Mouse (Mus musculus) heart, adult 18-20 months (tissue): ENCODE data around the gene Hoxa6. TPM values are rescaled to one million over a fixed set of nuclear protein-coding genes. Genes with fewer than 3 reads are reported as not detected.

Experiments
- DNase-seq, 2 experiments: peaks; one replicate each; pipeline ENCODE4 v3.0.0; 2021 to 2022; ENCODE audit warnings: mixed read lengths in 1 of 2
- total RNA-seq, 2 experiments: library from RNA; stranded (reverse); gene quantifications; 2 replicates each; pipeline ENCODE4 v1.2.3; 2021

The Hoxa6 gene
- total RNA-seq, 2 experiments from 2014 or later: not detected

DNA sequence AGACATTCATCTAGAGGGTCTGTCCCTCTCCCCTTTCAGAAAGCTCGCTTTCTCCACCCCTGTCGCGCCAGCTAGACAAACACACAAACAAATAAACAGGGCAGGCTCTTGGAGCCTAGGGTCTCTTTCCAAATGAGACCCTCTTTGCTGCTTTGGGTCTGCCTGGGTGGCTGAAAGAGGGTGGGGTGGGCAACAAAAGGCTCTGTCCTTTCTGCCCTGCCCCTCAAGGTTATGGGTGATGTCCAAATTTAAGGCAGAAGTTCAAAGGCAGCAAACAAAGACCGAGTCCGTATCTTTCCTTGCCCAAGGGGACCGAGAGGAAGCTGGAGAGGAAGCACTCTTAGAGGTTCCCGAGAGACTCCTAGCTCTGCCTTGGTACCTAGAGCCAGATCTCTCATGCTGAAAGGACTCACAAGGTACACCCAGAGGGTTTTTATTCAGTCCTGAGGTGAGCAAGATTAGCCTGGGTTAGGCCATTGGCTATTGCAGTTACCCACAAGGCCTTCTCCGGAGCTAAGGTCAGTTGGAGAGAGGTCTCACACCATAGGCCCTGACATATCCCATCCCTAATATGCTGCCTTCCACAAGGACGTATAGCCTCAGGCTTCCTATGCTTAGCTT, 32.6 kb upstream of the Hoxa6 start:
- no peak for DNase-seq

DNA sequence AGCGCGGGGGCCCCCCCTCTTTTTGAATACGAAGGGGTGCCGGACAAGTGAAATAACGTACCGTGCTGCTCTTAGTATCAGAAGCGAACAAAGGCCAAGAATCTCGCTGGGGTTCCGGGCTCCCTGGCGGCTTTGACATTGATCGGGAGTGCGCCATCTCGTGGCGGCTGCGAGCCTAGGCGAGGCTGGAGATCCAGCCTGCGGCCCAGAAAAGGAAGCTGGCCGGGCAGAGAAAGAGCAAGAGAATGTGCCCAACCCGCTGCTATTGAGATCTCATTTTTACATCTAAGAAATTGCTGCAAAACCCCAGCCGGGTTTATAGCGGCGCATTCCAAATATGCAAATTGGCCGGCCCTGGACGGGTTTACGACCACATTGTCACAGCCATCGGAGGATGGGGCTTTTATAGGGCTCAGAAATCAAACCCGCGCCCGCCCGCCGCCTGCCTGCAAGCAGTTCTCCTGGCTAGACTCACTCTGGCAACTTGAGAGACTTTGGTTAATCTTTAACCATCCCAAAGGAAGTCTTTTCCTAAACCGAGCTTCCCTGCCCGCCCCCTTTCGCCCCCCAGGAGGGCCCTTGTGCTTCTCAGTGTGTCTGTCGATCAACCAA, 32.0 kb upstream of the Hoxa6 start, which contains the start of gene Hoxa10:
Gene Hoxa10 (minus strand): TSS at position 466 of the 612 bp plus-strand sequence.
- DNase-seq: peak; percentile 73 to 79

DNA sequence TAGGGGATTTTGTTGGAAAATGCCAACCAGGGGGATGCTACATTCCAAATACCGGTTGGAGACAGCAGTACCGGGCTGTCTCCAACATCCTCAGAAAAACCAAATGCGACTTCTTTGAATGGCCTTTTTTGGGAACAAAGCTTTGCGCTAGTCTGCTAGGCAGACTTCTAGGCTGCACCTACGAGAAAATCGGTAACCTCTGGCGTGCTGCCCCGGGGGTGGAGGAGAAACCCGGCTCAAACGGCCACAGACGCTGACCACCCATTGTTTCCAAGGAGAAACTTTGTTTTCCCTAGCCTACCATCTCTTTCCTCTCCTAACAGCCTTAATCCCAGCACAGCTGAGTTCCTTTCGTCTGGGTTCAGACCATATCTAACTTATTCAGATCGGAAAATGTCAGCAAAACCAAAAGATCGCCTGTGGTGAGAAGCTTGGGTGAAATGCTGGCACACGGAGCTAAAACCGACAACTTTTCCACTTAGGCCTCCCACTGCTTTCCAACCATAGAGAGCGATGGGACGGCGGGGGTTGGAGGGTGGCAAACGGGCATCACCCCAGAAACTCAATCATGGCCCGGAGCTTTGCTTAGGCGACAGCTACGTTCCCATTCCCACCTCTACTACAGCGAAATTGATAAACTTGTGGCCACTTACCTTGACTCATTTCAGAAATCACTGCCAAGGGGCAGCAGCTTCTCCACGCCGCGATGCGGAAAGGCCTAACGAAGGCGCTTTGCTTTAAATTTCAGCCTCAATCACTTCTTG, 31.3 kb upstream of the Hoxa6 start:
- DNase-seq: no peak

DNA sequence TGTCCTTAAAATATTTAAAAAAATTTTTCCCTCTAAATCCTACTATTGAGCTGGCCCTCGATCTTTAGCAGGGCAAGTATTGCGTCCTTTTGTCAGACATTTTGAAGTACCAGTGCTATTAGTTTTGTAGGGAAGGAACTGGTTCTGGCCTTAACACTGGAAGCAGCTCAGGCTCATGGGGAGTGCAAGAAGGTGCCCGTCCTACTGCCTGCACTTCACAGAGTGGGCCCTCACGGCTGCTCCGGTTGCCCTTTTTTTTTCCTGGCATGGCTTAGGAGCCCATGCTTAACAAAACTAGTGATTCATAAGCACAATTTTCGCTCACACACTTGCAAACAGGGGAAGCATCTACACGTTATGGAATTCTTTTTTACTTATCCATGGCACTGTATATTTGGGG, 30.5 kb upstream of the Hoxa6 start:
- no peak for DNase-seq

DNA sequence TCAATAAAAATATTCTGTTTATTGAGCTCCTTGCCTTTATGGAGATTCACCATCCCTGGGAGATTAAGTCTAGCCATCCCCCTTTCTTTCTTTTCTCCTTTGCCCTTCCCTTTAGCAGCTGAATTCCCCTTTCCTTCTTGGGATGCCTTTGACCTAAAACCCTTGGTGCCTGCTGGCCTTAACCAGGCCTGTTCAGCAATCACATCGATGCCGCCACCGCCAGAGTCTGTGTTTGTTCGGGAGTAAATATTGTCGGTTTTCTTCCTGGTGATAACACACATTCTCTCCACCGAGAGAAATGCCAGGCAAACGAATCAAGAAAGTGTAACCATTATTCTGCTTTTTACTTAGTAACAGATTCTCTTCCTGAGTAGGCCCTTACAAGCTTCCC, 29.6 kb upstream of the Hoxa6 start:
- no peak for DNase-seq

DNA sequence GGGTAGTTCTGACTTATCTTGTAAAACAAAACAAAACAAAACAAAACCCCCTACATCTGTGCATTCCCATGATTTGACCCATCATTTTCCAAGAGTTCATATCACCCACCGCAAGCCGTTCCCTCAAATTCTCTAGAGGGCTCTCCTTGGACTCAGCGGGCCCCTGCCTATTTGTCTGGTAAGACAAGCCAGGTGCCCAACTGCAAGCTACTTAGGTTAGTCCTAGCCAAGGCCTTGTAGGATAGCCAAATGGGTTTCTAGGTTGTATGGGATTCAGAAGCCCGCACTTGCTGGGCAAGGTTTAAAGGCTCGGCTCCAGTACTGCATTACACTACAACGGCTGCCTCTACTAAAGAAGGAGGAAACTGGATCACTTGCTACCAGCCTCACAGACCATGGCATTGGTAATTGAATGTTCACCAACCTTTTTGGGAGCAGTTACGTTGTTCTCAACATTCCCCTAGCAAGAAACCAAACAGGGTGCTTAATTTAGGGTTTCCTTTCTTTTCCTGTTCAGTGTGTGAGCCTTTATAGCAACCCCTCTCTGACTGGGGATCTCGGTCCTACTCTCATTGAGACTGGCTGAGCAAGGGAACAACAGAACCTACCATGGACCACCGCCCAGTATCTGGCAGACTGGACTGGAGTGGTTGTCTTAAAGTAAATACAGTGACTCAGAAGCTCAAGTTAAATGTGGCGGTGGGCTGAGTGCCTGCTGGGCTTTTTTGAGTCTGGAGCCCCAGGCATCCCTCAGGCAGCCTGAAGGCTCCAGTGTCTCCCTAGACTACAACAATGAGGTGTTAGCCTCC, 29.0 kb upstream of the Hoxa6 start:
- DNase-seq: no peak

DNA sequence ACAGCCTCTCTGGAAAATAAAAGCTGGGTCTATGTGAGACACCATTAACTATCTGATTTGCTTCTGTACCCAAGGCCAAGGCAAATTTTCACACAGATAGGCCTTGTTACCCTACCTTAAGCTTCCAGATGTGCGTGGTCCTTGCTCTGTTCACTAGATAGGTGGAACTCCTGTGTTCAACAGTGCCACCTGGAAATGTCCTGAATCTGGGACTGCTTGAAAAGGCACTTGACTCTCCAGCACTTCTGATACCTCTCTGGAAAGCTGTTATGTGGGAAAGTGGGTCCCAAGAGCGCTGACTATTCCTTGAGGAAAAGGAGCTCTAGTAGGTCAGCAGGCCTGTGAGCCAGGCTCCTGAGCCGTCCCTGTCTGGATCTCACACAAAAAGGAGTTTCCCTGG, 28.3 kb upstream of the Hoxa6 start:
- no peak for DNase-seq

DNA sequence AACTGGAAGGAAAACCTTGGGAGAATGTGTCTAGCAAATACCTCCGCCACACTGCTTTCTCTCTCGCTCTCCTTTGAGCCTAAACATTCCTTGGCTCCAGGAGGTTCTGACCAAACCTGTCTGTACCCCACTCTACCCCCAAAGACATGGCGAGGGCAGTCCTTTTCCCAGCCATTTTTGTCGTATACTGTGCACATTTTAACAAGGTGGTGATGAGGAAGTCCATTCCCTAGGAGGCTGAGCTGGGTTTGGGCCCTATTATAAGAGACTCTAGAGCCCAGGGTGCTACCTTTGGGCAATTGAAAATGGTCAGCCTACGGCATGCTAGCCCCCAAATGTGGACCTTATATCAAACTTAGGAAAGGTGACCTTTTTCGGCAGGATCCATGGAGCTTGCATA, 27.3 kb upstream of the Hoxa6 start:
- no peak for DNase-seq

DNA sequence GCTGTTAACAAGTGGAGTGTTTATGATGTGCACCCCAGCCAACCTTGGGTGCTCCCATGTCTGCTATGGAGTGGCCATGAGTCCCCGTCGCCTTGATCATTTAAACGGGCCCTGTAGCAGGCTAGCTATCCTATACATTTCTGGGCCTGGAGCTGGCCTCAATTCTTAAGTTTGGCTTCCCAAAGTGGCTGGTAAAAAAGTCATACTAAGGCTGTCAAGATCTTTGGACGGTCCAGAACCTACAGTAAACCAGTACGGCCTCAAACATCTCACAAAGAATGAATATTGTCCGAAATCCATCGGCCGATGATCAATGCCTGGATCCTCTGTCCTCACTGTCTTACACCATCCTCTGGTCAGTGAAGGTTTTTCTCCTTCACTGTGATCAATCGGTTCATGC, 26.7 kb upstream of the Hoxa6 start:
- no peak for DNase-seq

DNA sequence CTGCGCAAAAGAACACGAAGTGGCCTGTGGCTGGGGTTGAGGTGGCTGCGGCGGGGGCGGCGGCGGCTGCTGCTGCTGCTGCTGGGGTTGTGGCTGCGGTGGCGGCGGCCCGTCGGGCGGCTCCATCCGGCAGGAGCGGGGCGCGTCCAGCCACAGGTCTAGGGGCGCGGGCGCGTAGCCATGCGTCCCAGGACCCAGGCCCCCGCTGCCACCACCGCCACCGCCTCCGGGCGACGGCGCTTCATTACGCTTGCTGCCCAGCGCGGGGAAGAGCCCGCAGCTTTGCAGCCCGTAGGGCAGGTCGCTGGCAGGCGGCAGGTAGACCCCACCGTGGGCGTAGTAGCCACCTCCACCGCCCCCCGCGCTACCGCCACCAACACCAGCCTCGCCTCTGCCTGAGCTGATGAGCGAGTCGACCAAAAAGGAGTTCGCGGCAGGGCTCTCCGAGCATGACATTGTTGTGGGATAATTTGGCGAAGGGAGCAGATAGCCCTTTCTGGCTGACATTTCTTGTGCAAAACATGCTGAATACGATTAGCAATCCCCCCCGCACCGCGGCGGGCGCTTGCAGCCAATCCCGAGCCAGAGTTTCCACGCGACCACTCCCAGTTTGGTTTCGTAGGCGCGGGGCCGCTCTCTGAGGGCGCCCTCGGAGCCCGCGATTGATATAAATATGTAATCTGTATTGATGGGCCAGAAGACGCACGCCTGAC, 26.1 kb upstream of the Hoxa6 start:
- no peak for DNase-seq

DNA sequence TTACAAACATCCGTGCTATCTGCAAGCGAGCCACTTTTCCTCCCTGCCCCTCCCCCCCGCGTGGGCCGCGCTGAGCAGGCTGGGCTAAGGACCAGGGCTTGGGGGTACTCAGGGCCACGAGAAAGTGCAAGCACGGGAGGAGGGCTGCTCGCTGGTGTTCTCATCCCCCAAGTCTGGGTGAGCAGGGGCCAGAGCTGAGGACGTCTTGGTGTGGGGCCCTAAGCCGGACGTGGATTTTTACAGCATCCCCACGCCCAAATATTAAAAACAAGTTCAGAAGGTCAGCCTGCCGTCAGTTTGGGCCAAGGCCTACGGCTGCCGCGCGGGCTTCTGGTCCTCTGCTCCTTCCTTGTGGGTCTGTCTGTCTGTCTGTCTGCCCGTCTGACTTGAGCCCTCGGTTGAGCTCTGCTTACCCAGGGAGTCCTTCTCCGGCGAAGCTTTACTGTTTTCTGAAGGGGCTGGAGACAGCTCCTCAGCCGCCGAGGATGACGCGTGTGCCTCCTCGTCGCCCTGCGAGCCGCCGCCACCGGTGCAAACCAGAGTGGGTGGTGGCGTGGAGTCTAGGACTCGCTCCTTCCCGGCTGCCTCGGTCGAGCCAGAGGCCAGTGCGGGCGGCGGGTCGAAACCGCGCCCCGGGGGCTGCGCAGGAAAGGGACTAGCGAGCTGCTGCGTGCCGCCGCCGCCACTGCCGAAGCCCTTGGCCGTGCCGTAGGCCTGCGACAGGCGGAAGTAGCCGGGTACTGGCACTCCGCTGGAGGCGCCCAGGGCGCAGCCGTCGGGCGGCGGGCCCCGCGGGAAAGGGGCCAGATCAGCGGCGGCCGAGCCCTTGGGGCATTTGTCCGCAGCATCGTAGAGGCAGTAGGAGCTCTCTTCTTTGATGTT, 25.3 kb upstream of the Hoxa6 start:
- peak in 1 of 2 experiments; percentile 22 for DNase-seq

DNA sequence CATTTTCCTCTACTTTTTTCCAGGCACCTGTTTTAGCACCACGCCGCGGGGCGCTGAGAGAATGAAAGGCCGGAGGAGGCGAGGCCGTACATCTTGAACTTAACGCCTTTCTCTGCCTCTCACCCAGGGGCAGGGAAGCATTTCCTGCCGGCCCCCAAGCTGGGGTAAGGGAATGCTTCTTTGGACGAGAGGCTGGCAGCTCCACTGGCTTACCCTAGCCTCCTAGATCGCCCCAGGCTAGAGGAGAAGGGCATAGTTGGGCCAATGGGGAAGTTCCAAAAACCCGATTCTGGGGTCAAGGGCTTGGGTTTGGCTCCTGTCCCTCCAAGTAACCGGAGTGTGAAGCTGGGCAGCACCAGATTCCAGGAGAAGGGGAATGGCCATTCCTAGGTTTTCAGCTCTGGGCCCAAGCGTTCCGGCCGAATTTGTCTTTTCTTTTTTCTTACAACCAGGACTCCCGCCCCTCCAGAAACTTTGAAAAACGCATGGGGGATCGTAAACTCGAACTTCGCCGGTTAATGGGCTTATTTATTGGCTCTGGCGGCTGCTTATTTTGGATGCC, 24.5 kb upstream of the Hoxa6 start:
- DNase-seq: peak in 1 of 2 experiments; percentile 21

DNA sequence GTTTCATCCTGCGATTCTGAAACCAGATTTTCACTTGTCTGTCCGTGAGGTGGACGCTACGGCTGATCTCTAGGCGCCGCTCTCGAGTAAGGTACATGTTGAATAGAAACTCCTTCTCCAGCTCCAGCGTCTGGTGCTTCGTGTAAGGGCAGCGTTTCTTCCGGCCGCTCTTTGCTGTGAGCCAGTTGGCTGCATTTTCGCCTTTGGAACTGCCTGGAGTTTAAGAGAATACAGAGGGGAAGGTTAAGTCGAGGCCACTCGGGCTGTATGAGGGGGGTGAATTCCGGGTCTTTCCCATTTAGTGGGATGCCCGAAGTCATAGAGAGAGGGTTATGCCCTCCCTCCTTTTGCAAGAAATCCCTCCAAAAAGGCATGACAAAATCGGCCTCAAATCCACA, 24.0 kb upstream of the Hoxa6 start:
- peak in 1 of 2 experiments; percentile 48 for DNase-seq

DNA sequence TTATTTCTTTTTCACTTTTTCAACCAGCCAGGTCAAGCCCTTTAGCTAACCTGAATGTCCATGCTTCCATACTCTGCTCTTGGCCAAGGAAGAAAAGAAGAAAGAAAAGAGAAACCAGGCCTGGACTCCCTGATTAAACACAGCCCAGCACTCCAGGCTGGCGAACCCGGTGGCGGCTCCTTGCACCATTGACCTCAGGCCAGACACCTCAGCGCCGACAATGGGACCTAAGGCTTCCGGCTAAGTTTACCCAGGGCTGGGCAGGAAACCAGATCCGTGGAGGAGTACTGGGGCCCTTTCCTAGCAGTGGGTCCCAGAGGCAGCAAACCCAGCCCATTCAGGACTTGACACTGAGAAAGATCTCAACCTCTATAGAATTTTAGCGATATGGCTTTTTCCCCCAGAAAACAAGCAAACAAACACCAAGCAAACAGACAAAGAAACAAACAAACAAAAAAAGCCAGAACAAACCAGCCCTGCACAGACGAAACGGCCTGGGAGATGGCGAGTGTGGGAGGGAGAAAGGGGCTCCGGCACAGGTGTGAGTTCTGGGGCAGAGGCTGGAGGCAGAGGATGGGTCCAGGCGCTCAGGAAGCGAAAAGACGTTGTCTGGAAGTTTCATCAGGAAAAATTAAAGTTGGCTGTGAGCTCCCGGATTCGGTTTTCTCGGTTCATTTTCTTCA, 23.5 kb upstream of the Hoxa6 start:
- DNase-seq: peak in 1 of 2 experiments; percentile 40

DNA sequence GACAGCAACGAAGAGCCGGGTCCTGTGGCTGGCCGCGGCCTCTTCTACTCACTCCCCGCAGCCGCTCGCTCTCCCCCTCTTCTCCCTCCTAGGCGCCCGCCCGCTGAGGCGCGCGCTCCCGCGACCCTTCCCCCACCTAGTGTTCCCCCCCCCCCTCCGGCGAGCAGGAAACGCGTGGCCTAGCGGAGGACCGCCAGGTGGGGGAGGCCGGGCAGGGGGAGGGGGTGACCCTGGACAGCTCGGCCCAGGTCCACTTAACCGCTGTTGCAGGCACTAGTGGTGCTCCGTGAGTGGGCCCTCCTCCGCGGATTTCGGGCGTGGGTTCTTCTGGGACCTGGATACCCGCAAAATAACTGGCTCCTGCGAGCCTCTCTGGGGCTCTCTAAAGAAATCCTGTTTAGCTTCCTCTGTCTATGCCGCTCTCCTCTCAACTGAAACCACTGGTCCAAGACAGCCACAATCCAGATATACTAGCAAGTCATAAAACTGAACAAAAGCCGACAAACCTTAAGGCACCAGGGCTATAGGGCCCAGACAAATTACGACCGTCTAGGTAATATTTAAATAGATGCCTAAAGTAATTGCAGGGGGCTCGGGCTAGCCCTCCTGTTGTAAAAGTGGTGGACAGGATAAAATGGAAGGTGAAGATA, 22.1 kb upstream of the Hoxa6 start, which contains the start of gene Hoxa9:
Gene Hoxa9 (minus strand): TSS at position 574 of the 650 bp plus-strand sequence.
- peak in 1 of 2 experiments; percentile 28 for DNase-seq

DNA sequence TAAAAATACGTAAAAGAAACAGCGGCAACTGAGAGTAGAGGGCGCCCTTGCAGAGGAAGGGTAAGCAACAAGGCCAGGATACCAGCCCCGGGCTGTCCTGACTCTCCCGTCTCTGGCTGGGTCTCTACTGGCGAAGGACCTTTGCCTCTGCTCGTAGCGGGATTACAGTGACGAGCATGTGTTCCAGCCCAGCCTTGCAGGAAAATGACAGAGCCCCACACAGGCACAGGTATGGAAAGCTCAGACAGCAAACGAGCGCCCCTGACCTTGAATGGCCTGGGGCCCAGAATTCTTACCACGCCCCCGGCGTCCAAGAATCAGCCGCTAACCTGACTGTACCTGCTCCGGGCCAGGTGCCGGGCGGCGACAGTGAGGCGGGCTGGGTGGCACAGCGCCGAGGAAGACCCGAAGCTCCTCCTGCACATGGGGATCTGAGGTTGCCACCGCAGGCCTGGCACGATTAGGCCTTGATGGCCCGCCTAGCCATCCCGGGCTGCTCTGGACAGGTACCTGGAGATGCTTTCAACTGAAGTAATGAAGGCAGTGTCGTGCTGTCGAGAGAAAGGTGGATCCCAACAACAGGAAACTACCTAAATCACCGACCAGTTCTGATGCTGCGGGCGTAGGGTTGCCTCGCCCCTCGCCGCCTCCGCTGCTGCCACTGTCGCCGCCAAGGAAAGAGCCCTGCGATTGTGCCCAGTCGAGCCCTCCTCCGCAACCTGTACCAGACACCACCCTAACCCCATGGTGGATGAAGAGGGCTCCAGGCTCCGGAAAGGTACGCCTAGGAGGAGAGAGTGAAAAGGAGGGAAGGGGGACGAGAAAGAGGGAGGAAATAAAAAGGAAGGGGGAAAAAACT, 21.3 kb upstream of the Hoxa6 start:
- peak in 1 of 2 experiments; percentile 12 for DNase-seq

DNA sequence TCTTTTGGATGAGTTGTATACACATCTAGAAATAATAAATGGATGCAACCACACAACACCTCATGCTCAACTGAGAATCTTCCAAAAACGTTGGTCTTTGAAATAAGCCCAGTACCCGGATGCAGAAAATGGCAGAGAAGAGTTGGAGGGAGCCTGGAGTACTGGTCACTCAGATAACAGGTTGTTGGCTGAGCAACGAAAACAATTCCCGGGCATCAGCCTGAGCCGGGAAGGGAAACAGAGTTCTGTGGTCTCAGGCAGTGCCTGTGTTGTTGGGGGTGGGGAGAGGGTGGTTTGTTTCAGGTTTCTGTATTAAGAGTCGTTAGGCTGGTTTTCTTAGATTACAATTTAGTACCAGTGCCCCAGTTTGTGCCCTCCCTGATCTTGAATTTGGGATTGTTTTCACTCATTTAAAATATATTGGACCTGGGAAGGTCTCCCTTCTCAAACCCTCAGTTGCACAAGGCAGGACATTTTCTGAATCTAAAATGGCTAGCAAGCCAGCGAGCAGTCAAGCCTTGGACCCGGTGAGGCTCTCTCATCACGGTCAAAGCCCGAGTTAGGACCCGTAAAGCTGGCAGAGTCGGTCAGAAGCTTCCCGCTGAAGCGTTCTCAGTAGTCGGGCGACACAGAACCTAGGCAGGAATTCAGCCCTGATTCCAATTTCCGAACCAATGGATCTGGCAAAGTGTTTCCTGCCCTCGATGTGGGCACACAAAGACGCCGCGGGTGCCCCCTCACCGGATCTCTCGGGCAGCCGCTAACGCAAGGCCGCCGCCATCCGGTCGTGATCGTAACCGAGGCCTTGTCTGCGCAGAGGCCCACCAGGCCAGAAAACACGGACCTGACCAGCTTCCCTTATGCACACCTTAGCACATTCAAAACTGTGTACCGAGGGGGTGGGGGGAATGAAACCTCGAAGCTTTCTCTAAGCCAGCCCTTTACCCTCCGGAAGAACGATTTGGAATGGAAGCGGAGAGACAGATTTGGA, 20.2 kb upstream of the Hoxa6 start:
- peak in 1 of 2 experiments; percentile 31 for DNase-seq
